Mouse (Mus musculus): Measurements from ENCODE around the gene Nfkb1. TPM values are rescaled to one million over a fixed set of nuclear protein-coding genes. Genes with fewer than 3 reads are reported as not detected.

The Nfkb1 gene
- polyA plus RNA-seq, 1 experiment from 2014 or later = 8.7 TPM

- WGBS = 79% methylated on average over 4 of the region's 4 CpGs
- DNase-seq (no peak), ATAC-seq (ENCODE audit: low FRiP score, low TSS enrichment) (no peak)
- H3K27ac ChIP-seq (replicated peaks; ENCODE audit: low read depth, low read length) = no peak overlapping the region
- no peaks in the 10 kb centered on the region for H3K36me3 ChIP-seq (ENCODE audit: control insufficient read depth, insufficient read depth, low read length)
- H3K4me3 ChIP-seq (replicated peaks; ENCODE audit: low read depth, low read length) = no peak overlapping the region
- no peak overlapping the region for H3K4me2 ChIP-seq (ENCODE audit: low read length)
- no peaks in the 10 kb centered on the region for H3K9me3 ChIP-seq (ENCODE audit: control insufficient read depth, low read length)
- peaks cover 23% of the 10 kb centered on the region; the same call in 1 of the 2 replicates for H3K4me1 ChIP-seq (ENCODE audit: control insufficient read depth, insufficient read depth, low read length)
- H3K27me3 ChIP-seq (ENCODE audit: control insufficient read depth, insufficient read depth, low read length) = no peaks in the 10 kb centered on the region
- H3K9ac ChIP-seq (replicated peaks; ENCODE audit: low read length) = no peak overlapping the region
Measured at GRCm38 (mm10) chr3:135670869-135671268, 20.5 kb downstream of the Nfkb1 start.

- no peak overlapping the region for H3K4me2 ChIP-seq (ENCODE audit: low read length)
- H3K27me3 ChIP-seq (ENCODE audit: control insufficient read depth, insufficient read depth, low read length) = no peaks in the 10 kb centered on the region
- peaks cover 6% of the 10 kb centered on the region; the same call in 1 of the 2 replicates for H3K4me1 ChIP-seq (ENCODE audit: control insufficient read depth, insufficient read depth, low read length)
- H3K36me3 ChIP-seq (ENCODE audit: control insufficient read depth, insufficient read depth, low read length) = 0 out of 2 replicates have a peak, but pooled peaks cover 4% of the 10 kb centered on the region
- no peak overlapping the region for H3K9ac ChIP-seq (replicated peaks; ENCODE audit: low read length)
- DNase-seq (no peak), ATAC-seq (ENCODE audit: low FRiP score, low TSS enrichment) (no peak)
- H3K4me3 ChIP-seq (replicated peaks; ENCODE audit: low read depth, low read length) = no peak overlapping the region
- 88% methylated on average over 3 of the region's 3 CpGs for WGBS
- H3K27ac ChIP-seq (replicated peaks; ENCODE audit: low read depth, low read length) = no peak overlapping the region
- no peaks in the 10 kb centered on the region for H3K9me3 ChIP-seq (ENCODE audit: control insufficient read depth, low read length)
Measured at GRCm38 (mm10) chr3:135667084-135667483, 24.3 kb downstream of the Nfkb1 start.

GRCm38 (mm10) chr3:135665777-135666259 is 25.5 kb downstream of the Nfkb1 start:
- 84% methylated on average over 6 of the region's 6 CpGs for WGBS
- no peak overlapping the region for H3K4me3 ChIP-seq (replicated peaks; ENCODE audit: low read depth, low read length)
- H3K4me1 ChIP-seq (ENCODE audit: control insufficient read depth, insufficient read depth, low read length) = 0 out of 2 replicates have a peak, but pooled peaks cover 4% of the 10 kb centered on the region
- H3K4me2 ChIP-seq (ENCODE audit: low read length) = no peak overlapping the region
- no peaks in the 10 kb centered on the region for H3K9me3 ChIP-seq (ENCODE audit: control insufficient read depth, low read length)
- no peak overlapping the region for H3K9ac ChIP-seq (replicated peaks; ENCODE audit: low read length)
- no peaks in the 10 kb centered on the region for H3K27me3 ChIP-seq (ENCODE audit: control insufficient read depth, insufficient read depth, low read length)
- DNase-seq (no peak), ATAC-seq (ENCODE audit: low FRiP score, low TSS enrichment) (no peak)
- H3K27ac ChIP-seq (replicated peaks; ENCODE audit: low read depth, low read length) = no peak overlapping the region
- 0 out of 2 replicates have a peak, but pooled peaks cover 5% of the 10 kb centered on the region for H3K36me3 ChIP-seq (ENCODE audit: control insufficient read depth, insufficient read depth, low read length)

- DNase-seq = no peak
- H3K27ac ChIP-seq (replicated peaks; ENCODE audit: low read depth, low read length) = no peak overlapping the region
Measured at GRCm38 (mm10) chr3:135662139-135662864, 29.0 kb downstream of the Nfkb1 start.

GRCm38 (mm10) chr3:135661707-135662106 is 29.6 kb downstream of the Nfkb1 start:
- no peak for ATAC-seq (ENCODE audit: low FRiP score, low TSS enrichment)
- WGBS = 90% methylated on average over 9 of the region's 9 CpGs
- H3K4me3 ChIP-seq (replicated peaks; ENCODE audit: low read depth, low read length) = no peak overlapping the region

More at GRCm38 (mm10) chr3:135662139-135662864, 29.0 kb downstream of the Nfkb1 start:
- no peaks in the 10 kb centered on the region for H3K9me3 ChIP-seq (ENCODE audit: control insufficient read depth, low read length)
- H3K27me3 ChIP-seq (ENCODE audit: control insufficient read depth, insufficient read depth, low read length) = no peaks in the 10 kb centered on the region
- H3K4me1 ChIP-seq (ENCODE audit: control insufficient read depth, insufficient read depth, low read length) = 0 out of 2 replicates have a peak, but pooled peaks cover 4% of the 10 kb centered on the region
- H3K36me3 ChIP-seq (ENCODE audit: control insufficient read depth, insufficient read depth, low read length) = 0 out of 2 replicates have a peak, but pooled peaks cover 5% of the 10 kb centered on the region
- WGBS = 81% methylated on average over 15 of the region's 15 CpGs
- no peak overlapping the region for H3K4me3 ChIP-seq (replicated peaks; ENCODE audit: low read depth, low read length)
- H3K9ac ChIP-seq (replicated peaks; ENCODE audit: low read length) = no peak overlapping the region
- no peak overlapping the region for H3K4me2 ChIP-seq (ENCODE audit: low read length)
- no peak for ATAC-seq (ENCODE audit: low FRiP score, low TSS enrichment)

GRCm38 (mm10) chr3:135658540-135659097 is 32.7 kb downstream of the Nfkb1 start:
- ATAC-seq (ENCODE audit: low FRiP score, low TSS enrichment) = no peak
- H3K4me2 ChIP-seq (ENCODE audit: low read length) = no peak overlapping the region
- no peak for DNase-seq
- H3K9me3 ChIP-seq (ENCODE audit: control insufficient read depth, low read length) = no peaks in the 10 kb centered on the region
- H3K4me1 ChIP-seq (ENCODE audit: control insufficient read depth, insufficient read depth, low read length) = no peaks in the 10 kb centered on the region
- 88% methylated on average over 7 of the region's 7 CpGs for WGBS
- H3K4me3 ChIP-seq (replicated peaks; ENCODE audit: low read depth, low read length) = no peak overlapping the region
- H3K27ac ChIP-seq (replicated peaks; ENCODE audit: low read depth, low read length) = no peak overlapping the region
- H3K36me3 ChIP-seq (ENCODE audit: control insufficient read depth, insufficient read depth, low read length) = 0 out of 2 replicates have a peak, but pooled peaks cover 5% of the 10 kb centered on the region
- no peaks in the 10 kb centered on the region for H3K27me3 ChIP-seq (ENCODE audit: control insufficient read depth, insufficient read depth, low read length)
- H3K9ac ChIP-seq (replicated peaks; ENCODE audit: low read length) = no peak overlapping the region

More at GRCm38 (mm10) chr3:135661707-135662106, 29.6 kb downstream of the Nfkb1 start:
- Histone ChIP-seq H3K9me3 (ENCODE audit: control insufficient read depth, low read length) (no peaks in the 10 kb centered on the region), H3K27ac (replicated peaks; ENCODE audit: low read depth, low read length) (no peak overlapping the region), H3K4me1 (ENCODE audit: control insufficient read depth, insufficient read depth, low read length) (0 out of 2 replicates have a peak, but pooled peaks cover 4% of the 10 kb centered on the region), H3K27me3 (ENCODE audit: control insufficient read depth, insufficient read depth, low read length) (no peaks in the 10 kb centered on the region), H3K9ac (replicated peaks; ENCODE audit: low read length) (no peak overlapping the region), H3K4me2 (ENCODE audit: low read length) (no peak overlapping the region), H3K36me3 (ENCODE audit: control insufficient read depth, insufficient read depth, low read length) (0 out of 2 replicates have a peak, but pooled peaks cover 5% of the 10 kb centered on the region)
- no peak for DNase-seq

- no peak overlapping the region for H3K4me2 ChIP-seq (ENCODE audit: low read length)
Measured at GRCm38 (mm10) chr3:135656156-135656555, 35.2 kb downstream of the Nfkb1 start.

GRCm38 (mm10) chr3:135650773-135651555 is 40.4 kb downstream of the Nfkb1 start:
- no peaks in the 10 kb centered on the region for H3K27me3 ChIP-seq (ENCODE audit: control insufficient read depth, insufficient read depth, low read length)
- H3K9me3 ChIP-seq (ENCODE audit: control insufficient read depth, low read length) = no peaks in the 10 kb centered on the region
- DNase-seq = no peak
- H3K9ac ChIP-seq (replicated peaks; ENCODE audit: low read length) = no peak overlapping the region
- 0 out of 2 replicates have a peak, but pooled peaks cover 4% of the 10 kb centered on the region for H3K36me3 ChIP-seq (ENCODE audit: control insufficient read depth, insufficient read depth, low read length)
- ATAC-seq (ENCODE audit: low FRiP score, low TSS enrichment) = no peak
- WGBS = 73% methylated on average over 15 of the region's 15 CpGs
- no peak overlapping the region for H3K4me2 ChIP-seq (ENCODE audit: low read length)
- no peak overlapping the region for H3K27ac ChIP-seq (replicated peaks; ENCODE audit: low read depth, low read length)
- H3K4me3 ChIP-seq (replicated peaks; ENCODE audit: low read depth, low read length) = no peak overlapping the region
- H3K4me1 ChIP-seq (ENCODE audit: control insufficient read depth, insufficient read depth, low read length) = 0 out of 2 replicates have a peak, but pooled peaks cover 9% of the 10 kb centered on the region

More at GRCm38 (mm10) chr3:135656156-135656555, 35.2 kb downstream of the Nfkb1 start:
- H3K4me1 ChIP-seq (ENCODE audit: control insufficient read depth, insufficient read depth, low read length) = 0 out of 2 replicates have a peak, but pooled peaks cover 2% of the 10 kb centered on the region
- no peaks in the 10 kb centered on the region for H3K9me3 ChIP-seq (ENCODE audit: control insufficient read depth, low read length)
- H3K36me3 ChIP-seq (ENCODE audit: control insufficient read depth, insufficient read depth, low read length) = 0 out of 2 replicates have a peak, but pooled peaks cover 4% of the 10 kb centered on the region
- no peaks in the 10 kb centered on the region for H3K27me3 ChIP-seq (ENCODE audit: control insufficient read depth, insufficient read depth, low read length)
- H3K4me3 ChIP-seq (replicated peaks; ENCODE audit: low read depth, low read length) = no peak overlapping the region
- no peak overlapping the region for H3K9ac ChIP-seq (replicated peaks; ENCODE audit: low read length)
- H3K27ac ChIP-seq (replicated peaks; ENCODE audit: low read depth, low read length) = no peak overlapping the region
- ATAC-seq (ENCODE audit: low FRiP score, low TSS enrichment) (no peak), DNase-seq (no peak)
- 93% methylated on average over 4 of the region's 4 CpGs for WGBS

Data from midbrain, embryonic 14.5 days (tissue).